In the genomic region with DNA sequence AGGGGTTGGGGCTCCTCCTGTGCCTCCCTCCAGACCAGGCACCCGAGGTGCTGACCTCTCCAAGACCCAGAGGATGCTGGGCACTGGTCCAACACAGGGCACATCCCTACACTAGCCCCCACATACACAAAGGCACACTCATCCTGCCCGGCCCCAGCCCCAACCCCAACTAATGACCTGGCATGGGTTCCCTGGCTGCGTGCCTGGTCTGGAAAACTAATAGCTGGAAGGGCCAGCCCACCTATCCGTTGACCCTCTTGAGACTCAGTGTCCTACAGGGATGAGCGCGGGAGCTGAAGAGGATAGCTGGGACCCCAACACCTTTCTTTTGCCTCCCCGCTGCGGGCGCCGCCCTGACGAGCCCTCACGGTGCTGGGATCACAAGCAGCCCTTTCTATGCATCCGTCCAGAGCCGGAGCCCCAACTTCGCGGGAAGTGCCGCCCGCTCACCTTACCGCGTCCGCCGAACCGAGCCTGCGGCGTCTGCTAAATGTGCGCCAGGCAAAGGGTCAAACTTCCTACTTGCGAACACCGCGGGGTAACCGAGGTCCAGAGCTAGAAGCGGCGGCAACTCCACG, we compare ENCODE assay signal across 7 mouse cellular contexts. TPM values are rescaled to one million over a fixed set of nuclear protein-coding genes. Genes with fewer than 3 reads are reported as not detected.
DNase-seq lines count a peak whose midpoint lies in the region; ATAC-seq and TF ChIP-seq lines count a peak whose summit lies in the region.

No protein-coding gene starts in this region.

- ATAC-seq in lung, embryonic 14.5 days (ENCODE audit: insufficient read depth): peak; percentile 18; the same call in 1 of the 2 replicates
- ATAC-seq in hindbrain, embryonic 14.5 days (ENCODE audit: low FRiP score): peak; percentile 3; the same call in 1 of the 2 replicates
- no peak for ATAC-seq in midbrain, embryonic 14.5 days (ENCODE audit: low FRiP score, low TSS enrichment)

- peak overlapping the region; percentile 41 for H3K4me3 ChIP-seq in lung, embryonic 14.5 days (ENCODE audit: low read depth, low read length)
- peak overlapping the region; percentile 29 for H3K4me3 ChIP-seq in hindbrain, embryonic 14.5 days (replicated peaks; ENCODE audit: low read length)
- H3K4me3 ChIP-seq in midbrain, embryonic 14.5 days (replicated peaks; ENCODE audit: low read depth, low read length): peak overlapping the region; percentile 22

- DNase-seq in lung, embryonic 14.5 days: peak; percentile 32
- DNase-seq in lung, postnatal 14 days: no peak
- DNase-seq in embryo, embryonic 9.5 days (ENCODE audit: extremely low spot score): peak; percentile 47
- no peak for DNase-seq in hindbrain, embryonic 14.5 days (ENCODE audit: low spot score)
- DNase-seq in midbrain, embryonic 14.5 days: no peak
- no peak for DNase-seq in right cerebral cortex, postnatal 10 days (ENCODE audit: low spot score in 2 of 2)
- no peak for DNase-seq in spleen, postnatal 14 days (ENCODE audit: low spot score in 2 of 2)

- TF ChIP-seq CTCF in lung, embryonic 14.5 days (IDR thresholded peaks at IDR 0.05; ENCODE audit: low read depth): no peak

- H3K36me3 ChIP-seq in lung, embryonic 14.5 days (ENCODE audit: insufficient read depth): no peaks in the 10 kb centered on the region
- no peaks in the 10 kb centered on the region for H3K36me3 ChIP-seq in hindbrain, embryonic 14.5 days (replicated peaks; ENCODE audit: control insufficient read depth, insufficient read depth)
- no peaks in the 10 kb centered on the region for H3K36me3 ChIP-seq in midbrain, embryonic 14.5 days (ENCODE audit: control insufficient read depth, insufficient read depth, low read length)

- WGBS in lung, embryonic 14.5 days: under 1% methylated on average over 33 of the region's 33 CpGs
- whole genome bisulfite sequencing in hindbrain, embryonic 14.5 days: 1% methylated on average over 33 of the region's 33 CpGs
- 2% methylated on average over 33 of the region's 33 CpGs for WGBS in midbrain, embryonic 14.5 days

- H3K27ac ChIP-seq in lung, embryonic 14.5 days (ENCODE audit: low read depth): no peak overlapping the region
- H3K27ac ChIP-seq in hindbrain, embryonic 14.5 days: no peak overlapping the region
- no peak overlapping the region for H3K27ac ChIP-seq in midbrain, embryonic 14.5 days (replicated peaks; ENCODE audit: low read depth, low read length)

- H3K9ac ChIP-seq in lung, embryonic 14.5 days: peak overlapping the region; percentile 0; the same call in 1 of the 2 replicates
- no peak overlapping the region for H3K9ac ChIP-seq in hindbrain, embryonic 14.5 days
- no peak overlapping the region for H3K9ac ChIP-seq in midbrain, embryonic 14.5 days (replicated peaks; ENCODE audit: low read length)

- H3K4me2 ChIP-seq in lung, embryonic 14.5 days: peak overlapping the region; percentile 74
- peak overlapping the region; percentile 56 for H3K4me2 ChIP-seq in hindbrain, embryonic 14.5 days (replicated peaks)
- H3K4me2 ChIP-seq in midbrain, embryonic 14.5 days (ENCODE audit: low read length): peak overlapping the region; percentile 43

- H3K27me3 ChIP-seq in lung, embryonic 14.5 days (ENCODE audit: insufficient read depth, low read length): peaks cover 40% of the 10 kb centered on the region
- H3K27me3 ChIP-seq in hindbrain, embryonic 14.5 days (ENCODE audit: control insufficient read depth, insufficient read depth, low read length): peaks cover 41% of the 10 kb centered on the region
- H3K27me3 ChIP-seq in midbrain, embryonic 14.5 days (ENCODE audit: control insufficient read depth, insufficient read depth, low read length): peaks cover 40% of the 10 kb centered on the region

- H3K9me3 ChIP-seq in lung, embryonic 14.5 days (ENCODE audit: low read depth, low read length): no peaks in the 10 kb centered on the region
- no peaks in the 10 kb centered on the region for H3K9me3 ChIP-seq in hindbrain, embryonic 14.5 days (ENCODE audit: control insufficient read depth, low read length)
- H3K9me3 ChIP-seq in midbrain, embryonic 14.5 days (ENCODE audit: control insufficient read depth, low read length): no peaks in the 10 kb centered on the region

- no peaks in the 10 kb centered on the region for H3K4me1 ChIP-seq in lung, embryonic 14.5 days (ENCODE audit: insufficient read depth)
- peaks cover 11% of the 10 kb centered on the region for H3K4me1 ChIP-seq in hindbrain, embryonic 14.5 days (replicated peaks; ENCODE audit: control insufficient read depth, insufficient read depth, low read length)
- no peaks in the 10 kb centered on the region for H3K4me1 ChIP-seq in midbrain, embryonic 14.5 days (ENCODE audit: control insufficient read depth, insufficient read depth, low read length)

RNA-seq across cellular contexts. Expression of gene A930017K11Rik, which starts 1.1 kb away (rescaled TPM):
- polyA plus RNA-seq in lung, embryonic 14.5 days (2014; fragmentation: Nextera tagmentation; extraction: Ambion mirVana): 0.16 and 0.26 TPM in 2 replicates
- polyA plus RNA-seq in hindbrain, embryonic 14.5 days (2014; fragmentation: Nextera tagmentation; extraction: Ambion mirVana): 0.44 and 1.8 TPM in 2 replicates
- polyA plus RNA-seq in midbrain, embryonic 14.5 days (2014; fragmentation: Nextera tagmentation; extraction: Ambion mirVana): 3.3 and 5.2 TPM in 2 replicates

RNA-seq across cellular contexts. Expression of gene Nhlrc4, which starts 6.6 kb away (rescaled TPM):
- polyA plus RNA-seq in lung, embryonic 14.5 days (2014; fragmentation: Nextera tagmentation; extraction: Ambion mirVana): not detected in 2 replicates
- polyA plus RNA-seq in hindbrain, embryonic 14.5 days (2014; fragmentation: Nextera tagmentation; extraction: Ambion mirVana): 0.13 TPM in 1 of 2 replicates, not detected in the other
- 0.16 and 0.32 TPM in 2 replicates for polyA plus RNA-seq in midbrain, embryonic 14.5 days (2014; fragmentation: Nextera tagmentation; extraction: Ambion mirVana)

RNA-seq across cellular contexts. Expression of gene Pigq, which starts 6.6 kb away (rescaled TPM):
- 65.9 and 69.0 TPM in 2 replicates for polyA plus RNA-seq in lung, embryonic 14.5 days (2014; fragmentation: Nextera tagmentation; extraction: Ambion mirVana)
- 64.2 and 74.2 TPM in 2 replicates for polyA plus RNA-seq in hindbrain, embryonic 14.5 days (2014; fragmentation: Nextera tagmentation; extraction: Ambion mirVana)
- polyA plus RNA-seq in midbrain, embryonic 14.5 days (2014; fragmentation: Nextera tagmentation; extraction: Ambion mirVana): 53.6 and 57.9 TPM in 2 replicates

RNA-seq across cellular contexts. Expression of gene Rab40c, which starts 31.8 kb away (rescaled TPM):
- 15.3 and 15.4 TPM in 2 replicates for polyA plus RNA-seq in lung, embryonic 14.5 days (2014; fragmentation: Nextera tagmentation; extraction: Ambion mirVana)
- polyA plus RNA-seq in hindbrain, embryonic 14.5 days (2014; fragmentation: Nextera tagmentation; extraction: Ambion mirVana): 28.1 and 29.8 TPM in 2 replicates
- 29.4 and 46.9 TPM in 2 replicates for polyA plus RNA-seq in midbrain, embryonic 14.5 days (2014; fragmentation: Nextera tagmentation; extraction: Ambion mirVana)

RNA-seq across cellular contexts. Expression of gene Capn15, which starts 34.3 kb away (rescaled TPM):
- 26.7 and 30.5 TPM in 2 replicates for polyA plus RNA-seq in lung, embryonic 14.5 days (2014; fragmentation: Nextera tagmentation; extraction: Ambion mirVana)
- 21.5 and 27.5 TPM in 2 replicates for polyA plus RNA-seq in hindbrain, embryonic 14.5 days (2014; fragmentation: Nextera tagmentation; extraction: Ambion mirVana)
- 21.1 and 25.7 TPM in 2 replicates for polyA plus RNA-seq in midbrain, embryonic 14.5 days (2014; fragmentation: Nextera tagmentation; extraction: Ambion mirVana)

Comparison
In these comparisons a context has a peak if more than half of its experiments do, and no peak if none do; other contexts are left out.
1. DNase-seq: peak in lung, embryonic 14.5 days (single experiment) and embryo, embryonic 9.5 days (single experiment); none in lung, postnatal 14 days (single experiment), hindbrain, embryonic 14.5 days (single experiment), midbrain, embryonic 14.5 days (single experiment), right cerebral cortex, postnatal 10 days (0 of 2) and spleen, postnatal 14 days (0 of 2).
2. Peak in every context shown above with its lines, with median percentiles within 50 percentile points of each other: H3K4me2 ChIP-seq and H3K4me3 ChIP-seq.